Mouse (Mus musculus): ENCODE data around the gene Osm. TPM values are rescaled to one million over a fixed set of nuclear protein-coding genes. Genes with fewer than 3 reads are reported as not detected.

Osm gene
- polyA plus RNA-seq (2017; shearing (Covaris generic)) = 10 to 100 TPM; 29.3 to 38.8 TPM

GRCm38 (mm10) chr11:4235665-4236545, at the start of gene Osm:
TSS of gene Osm (plus strand) at chr11:4236420.

GRCm38 (mm10) chr11:4186486-4187317, 49.5 kb upstream of the Osm start, which contains the start of gene Tbc1d10a:
TSS of gene Tbc1d10a (plus strand) at chr11:4186789.

GRCm38 (mm10) chr11:4217914-4218629, 18.1 kb upstream of the Osm start, which contains the start of gene Castor1:
TSS of gene Castor1 (plus strand) at chr11:4218225.

GRCm38 (mm10) chr11:4256846-4257607, 20.8 kb downstream of the Osm start, which contains the start of gene Lif:
TSS of gene Lif (plus strand) at chr11:4257557.

Other genes with a start within 250 kb of the Osm start
- gene Sec14l4, start 205.0 kb upstream of the Osm start, polyA plus RNA-seq (2017; shearing (Covaris generic)) = under 1 TPM in 1 of 2 experiments, not detected in 1; 0.23 TPM
- not detected for gene Sec14l3, start 171.6 kb upstream of the Osm start, polyA plus RNA-seq (2017; shearing (Covaris generic))
- gene Mtfp1, start 141.0 kb upstream of the Osm start, polyA plus RNA-seq (2017; shearing (Covaris generic)) = 1 to 10 TPM; 1.6 to 2.1 TPM
- gene Sec14l2, start 113.0 kb upstream of the Osm start, polyA plus RNA-seq (2017; shearing (Covaris generic)) = 1 to 10 TPM in 1 of 2 experiments, under 1 TPM in 1; 0.64 to 1.6 TPM
- 10 to 100 TPM; 39.7 to 53.0 TPM for gene Rnf215, start 101.2 kb upstream of the Osm start, polyA plus RNA-seq (2017; shearing (Covaris generic))
- 1 to 10 TPM; 1.5 to 2.9 TPM for gene Ccdc157, start 76.1 kb upstream of the Osm start, polyA plus RNA-seq (2017; shearing (Covaris generic))
- 10 to 100 TPM; 47.2 to 68.5 TPM for gene Sf3a1, start 76.1 kb upstream of the Osm start, polyA plus RNA-seq (2017; shearing (Covaris generic))
- 10 to 100 TPM; 88.5 to 90.6 TPM for gene Tbc1d10a, start 49.6 kb upstream of the Osm start, polyA plus RNA-seq (2017; shearing (Covaris generic))
- 10 to 100 TPM; 47.4 to 66.5 TPM for gene Castor1, start 18.2 kb upstream of the Osm start, polyA plus RNA-seq (2017; shearing (Covaris generic))
- 1 to 10 TPM; 5.1 to 9.3 TPM for gene Lif, start 21.1 kb downstream of the Osm start, polyA plus RNA-seq (2017; shearing (Covaris generic))
- 1 to 10 TPM in 1 of 2 experiments, under 1 TPM in 1; 0.78 to 2.0 TPM for gene Hormad2, start 204.7 kb downstream of the Osm start, polyA plus RNA-seq (2017; shearing (Covaris generic))